Mouse (Mus musculus) c-Kit-positive CD71-positive TER-119-positive erythroid progenitor cells, embryonic 14.5 days (primary cell): ENCODE results near the gene Tagap.

Source experiments
- DNase-seq: peaks from one replicate; pipeline ENCODE4 v3.0.0-alpha.2; 2013; ENCODE audit warnings: low spot score

The Tagap gene

GRCm38 (mm10) chr17:7925413-7926160 lies at the start of gene Tagap:
Tagap (plus strand) TSS chr17:7926000.
- DNase-seq = no peak

- no peak for DNase-seq
Measured at GRCm38 (mm10) chr17:7876541-7876940, 49.3 kb upstream of the Tagap start.

- DNase-seq = no peak
Measured at GRCm38 (mm10) chr17:7877191-7877764, 48.5 kb upstream of the Tagap start.

GRCm38 (mm10) chr17:7877878-7878277 lies 47.9 kb upstream of the Tagap start:
- DNase-seq = no peak

- no peak for DNase-seq
Measured at GRCm38 (mm10) chr17:7879529-7879928, 46.3 kb upstream of the Tagap start.

- DNase-seq = no peak
Measured at GRCm38 (mm10) chr17:7883126-7883525, 42.7 kb upstream of the Tagap start.

- no peak for DNase-seq
Measured at GRCm38 (mm10) chr17:7884606-7885005, 41.2 kb upstream of the Tagap start.

GRCm38 (mm10) chr17:7887071-7887815 lies 38.6 kb upstream of the Tagap start:
- DNase-seq = no peak

GRCm38 (mm10) chr17:7888291-7888690 lies 37.5 kb upstream of the Tagap start:
- DNase-seq = no peak

- no peak for DNase-seq
Measured at GRCm38 (mm10) chr17:7889026-7889425, 36.8 kb upstream of the Tagap start.

- no peak for DNase-seq
Measured at GRCm38 (mm10) chr17:7892676-7893075, 33.1 kb upstream of the Tagap start.

- no peak for DNase-seq
Measured at GRCm38 (mm10) chr17:7894094-7894493, 31.7 kb upstream of the Tagap start.

- no peak for DNase-seq
Measured at GRCm38 (mm10) chr17:7896047-7896635, 29.7 kb upstream of the Tagap start.

- DNase-seq = no peak
Measured at GRCm38 (mm10) chr17:7897120-7897519, 28.7 kb upstream of the Tagap start.

GRCm38 (mm10) chr17:7897756-7898155 lies 28.0 kb upstream of the Tagap start:
- DNase-seq = no peak

- DNase-seq = no peak
Measured at GRCm38 (mm10) chr17:7899233-7899632, 26.6 kb upstream of the Tagap start.

- no peak for DNase-seq
Measured at GRCm38 (mm10) chr17:7899961-7900360, 25.8 kb upstream of the Tagap start.

GRCm38 (mm10) chr17:7901536-7901935 lies 24.3 kb upstream of the Tagap start:
- DNase-seq = no peak

- no peak for DNase-seq
Measured at GRCm38 (mm10) chr17:7902362-7902761, 23.4 kb upstream of the Tagap start.

- DNase-seq = no peak
Measured at GRCm38 (mm10) chr17:7904992-7905391, 20.8 kb upstream of the Tagap start.

GRCm38 (mm10) chr17:7905936-7906685 lies 19.7 kb upstream of the Tagap start:
- DNase-seq = no peak
